Mouse (Mus musculus): ENCODE data around the gene Ddost. TPM values are rescaled to one million over a fixed set of nuclear protein-coding genes. Genes with fewer than 3 reads are reported as not detected.
A peak's percentile ranks its signal among the peaks of the same experiment; 100 is the strongest.

Gene Ddost
- polyA plus RNA-seq (2015; fragmentation: Nextera tagmentation; extraction: Ambion mirVana): 365 and 386 TPM in 2 replicates

DNA sequence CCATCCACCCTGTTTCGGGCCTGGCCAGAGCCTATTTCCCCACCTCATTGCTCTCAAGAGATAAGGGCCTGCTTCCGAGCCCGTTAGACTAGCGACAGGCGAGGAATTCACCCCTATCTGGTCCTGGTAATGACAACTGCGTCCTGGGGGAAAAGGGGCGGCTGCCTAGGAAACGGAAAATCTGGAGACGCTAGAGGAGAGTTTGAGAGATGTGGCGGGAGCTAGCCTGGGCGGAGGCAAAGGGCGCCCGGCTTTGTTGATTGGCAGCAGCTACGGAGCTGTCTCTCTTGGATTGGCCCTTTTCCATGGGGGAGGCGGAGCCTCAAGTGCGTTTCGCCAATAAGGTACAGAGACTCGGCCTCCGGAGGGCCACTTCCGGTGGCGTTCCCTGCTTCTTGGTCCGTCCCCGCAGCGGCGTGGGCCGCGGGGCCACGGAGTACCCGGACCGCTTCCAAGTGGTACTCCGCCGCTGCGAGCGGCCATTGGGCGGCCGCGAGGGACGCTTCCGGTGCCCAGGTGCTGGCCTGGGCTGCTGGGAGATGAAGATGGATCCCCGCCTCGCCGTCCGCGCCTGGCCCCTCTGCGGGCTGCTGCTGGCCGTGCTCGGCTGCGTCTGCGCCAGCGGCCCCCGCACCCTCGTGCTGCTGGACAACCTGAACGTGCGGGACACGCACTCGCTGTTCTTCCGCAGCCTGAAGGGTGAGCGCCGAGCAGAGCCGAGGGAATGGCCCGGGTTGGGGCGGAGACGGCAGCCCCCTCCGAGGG, at the start of gene Ddost:
TSS of gene Ddost (plus strand) at position 391 of the 765 bp plus-strand sequence.
- WGBS: 0% methylated on average over 63 of the region's 64 CpGs
- H3K36me3 ChIP-seq: peaks cover 32% of the 10 kb centered on the region
- no peaks in the 10 kb centered on the region for H3K9me3 ChIP-seq (replicated peaks)
- peak within 1 kb of the TSS; percentile 99 for H3K4me3 ChIP-seq (replicated peaks)
- H3K27ac ChIP-seq: peak within 1 kb of the TSS; percentile 84
- H3K27me3 ChIP-seq: no peaks in the 10 kb centered on the region
- peak; percentile 99 for ATAC-seq (replicated peaks; ENCODE audit: low FRiP score)
- H3K4me1 ChIP-seq: peaks cover 34% of the 10 kb centered on the region
- H3K9ac ChIP-seq: peak within 1 kb of the TSS; percentile 98
- H3K4me2 ChIP-seq: peak within 1 kb of the TSS; percentile 89

DNA sequence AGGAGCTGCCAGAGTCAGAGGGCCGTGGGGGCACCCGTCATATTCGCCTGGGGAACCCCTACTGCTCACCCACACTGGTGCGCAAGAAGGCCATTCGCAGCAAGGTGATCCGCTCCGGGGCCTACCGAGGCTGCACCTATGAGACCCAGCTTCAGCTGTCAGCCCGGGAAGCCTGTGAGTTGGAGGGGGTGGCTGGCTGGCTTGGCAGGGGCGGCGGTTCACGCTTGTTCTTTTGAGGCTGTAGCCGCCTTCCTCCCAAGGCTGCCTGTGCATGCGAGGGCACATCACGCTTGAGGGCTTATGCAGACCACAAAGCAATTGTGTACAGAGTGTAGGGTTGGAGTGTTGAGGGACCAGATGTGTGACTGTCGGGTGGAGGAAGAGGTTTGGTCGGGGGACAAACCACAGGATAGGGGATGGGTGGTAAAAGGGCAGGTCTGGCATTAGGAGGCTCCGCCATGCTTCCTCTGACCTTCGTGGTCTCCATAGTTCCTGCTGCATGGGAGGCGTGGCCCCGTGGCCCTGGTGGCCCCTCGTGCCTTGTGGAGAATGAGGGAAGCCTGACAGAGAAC, 47.3 kb upstream of the Ddost start:
- Histone ChIP-seq H3K9ac (no peak overlapping the region), H3K4me3 (replicated peaks) (no peak overlapping the region), H3K4me1 (peaks cover 7% of the 10 kb centered on the region), H3K36me3 (no peaks in the 10 kb centered on the region), H3K27me3 (peaks cover 14% of the 10 kb centered on the region), H3K9me3 (replicated peaks) (no peaks in the 10 kb centered on the region), H3K4me2 (no peak overlapping the region), H3K27ac (no peak overlapping the region)
- WGBS: 85% methylated on average over 22 of the region's 22 CpGs
- ATAC-seq (replicated peaks; ENCODE audit: low FRiP score): no peak

DNA sequence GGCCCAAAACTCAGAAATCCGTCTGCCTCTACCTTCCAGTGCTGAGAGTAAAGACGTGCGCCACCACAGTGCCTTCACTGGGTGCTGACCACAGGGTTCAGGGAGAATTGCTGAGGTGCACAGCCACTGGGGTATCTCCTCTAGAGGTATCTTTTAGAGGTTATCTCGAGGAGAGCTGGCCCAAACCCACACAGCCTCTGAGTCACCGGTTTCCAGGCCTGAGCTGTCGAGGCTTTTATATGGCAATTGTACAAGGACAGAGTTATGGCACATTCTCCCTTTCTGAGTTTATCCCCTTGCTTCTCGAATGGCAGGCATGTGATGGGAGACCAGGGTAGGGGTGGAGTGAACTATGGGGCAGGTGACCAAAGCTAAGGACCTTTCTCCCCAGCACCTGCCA, 45.9 kb upstream of the Ddost start:
- peaks cover 5% of the 10 kb centered on the region for H3K4me1 ChIP-seq
- no peak overlapping the region for H3K4me3 ChIP-seq (replicated peaks)
- H3K9me3 ChIP-seq (replicated peaks): no peaks in the 10 kb centered on the region
- no peaks in the 10 kb centered on the region for H3K36me3 ChIP-seq
- no peak overlapping the region for H3K4me2 ChIP-seq
- WGBS: 84% methylated on average over 7 of the region's 7 CpGs
- H3K9ac ChIP-seq: no peak overlapping the region
- no peak overlapping the region for H3K27ac ChIP-seq
- peaks cover 12% of the 10 kb centered on the region; the same call in 1 of the 2 replicates for H3K27me3 ChIP-seq
- no peak for ATAC-seq (replicated peaks; ENCODE audit: low FRiP score)

DNA sequence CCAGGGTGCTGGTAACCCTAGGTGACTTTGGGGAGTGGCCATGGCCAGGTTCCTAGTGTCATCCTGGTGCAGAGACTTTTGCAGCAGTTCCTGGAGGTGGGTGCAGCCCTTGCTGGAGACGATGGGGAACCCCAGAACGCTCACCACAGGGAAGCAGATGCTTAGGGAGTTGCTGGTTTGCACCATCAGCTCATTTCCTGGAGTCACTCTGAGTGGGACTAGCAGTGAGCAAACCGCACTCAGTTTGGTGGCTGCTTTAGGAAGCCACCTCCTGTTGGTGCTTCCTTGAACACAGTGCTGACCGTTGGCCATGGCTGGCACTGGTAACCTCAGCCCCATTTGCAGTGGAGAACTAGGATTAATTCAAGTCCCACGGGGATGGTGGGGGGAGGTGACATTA, 45.0 kb upstream of the Ddost start:
- H3K4me3 ChIP-seq (replicated peaks): no peak overlapping the region
- no peaks in the 10 kb centered on the region for H3K9me3 ChIP-seq (replicated peaks)
- 81% methylated on average over 5 of the region's 5 CpGs for WGBS
- H3K36me3 ChIP-seq: no peaks in the 10 kb centered on the region
- H3K9ac ChIP-seq: no peak overlapping the region
- no peak for ATAC-seq (replicated peaks; ENCODE audit: low FRiP score)
- H3K4me2 ChIP-seq: no peak overlapping the region
- no peak overlapping the region for H3K27ac ChIP-seq
- peaks cover 20% of the 10 kb centered on the region; the same call in 1 of the 2 replicates for H3K27me3 ChIP-seq
- H3K4me1 ChIP-seq: peaks cover 5% of the 10 kb centered on the region

DNA sequence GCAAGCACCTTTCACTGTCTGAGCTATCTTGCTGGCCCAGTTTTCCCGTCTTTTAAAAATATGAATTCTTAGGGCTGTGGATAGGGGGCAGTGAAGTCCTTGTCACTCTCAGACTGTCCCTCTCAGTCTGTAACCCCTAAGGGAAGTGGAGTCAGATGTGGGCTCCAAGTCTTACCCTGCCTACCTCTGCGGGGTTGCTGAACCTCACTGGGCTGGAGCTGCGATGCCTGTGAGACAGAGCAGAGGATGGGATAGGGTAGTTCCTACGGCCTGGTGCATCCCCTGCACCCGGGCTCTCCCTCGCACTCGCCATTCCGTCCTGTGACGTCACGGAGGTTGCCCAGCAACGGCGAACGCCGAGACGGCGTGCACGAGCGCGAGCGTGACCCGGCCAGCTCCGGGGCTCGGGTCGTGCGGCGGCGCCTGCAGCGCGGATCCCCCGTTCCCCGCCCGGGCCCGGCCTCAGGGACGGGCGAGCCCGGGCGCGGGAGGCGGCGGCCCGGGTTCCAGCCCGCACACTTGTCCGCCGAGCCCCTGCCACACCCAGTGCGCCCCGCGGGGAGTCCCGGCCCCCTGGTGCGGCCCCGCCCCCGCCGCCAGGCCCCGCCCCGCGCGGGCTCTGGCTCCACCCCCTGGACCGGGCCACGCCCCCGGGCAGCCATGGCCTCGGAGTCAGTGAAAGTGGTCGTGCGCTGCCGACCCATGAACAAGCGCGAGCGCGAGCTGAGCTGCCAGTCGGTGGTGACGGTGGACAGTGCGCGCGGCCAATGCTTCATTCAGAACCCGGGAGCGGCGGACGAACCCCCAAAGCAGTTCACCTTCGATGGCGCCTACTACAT, 42.5 kb upstream of the Ddost start:
- Histone ChIP-seq H3K4me3 (replicated peaks) (peak overlapping the region; percentile 84), H3K27me3 (peaks cover 23% of the 10 kb centered on the region; the same call in 1 of the 2 replicates), H3K36me3 (no peaks in the 10 kb centered on the region), H3K27ac (no peak overlapping the region), H3K4me1 (peaks cover 5% of the 10 kb centered on the region), H3K9me3 (replicated peaks) (no peaks in the 10 kb centered on the region), H3K9ac (peak overlapping the region; percentile 48), H3K4me2 (peak overlapping the region; percentile 89)
- ATAC-seq (replicated peaks; ENCODE audit: low FRiP score): peak; percentile 91
- WGBS: under 1% methylated on average over 77 of the region's 78 CpGs

DNA sequence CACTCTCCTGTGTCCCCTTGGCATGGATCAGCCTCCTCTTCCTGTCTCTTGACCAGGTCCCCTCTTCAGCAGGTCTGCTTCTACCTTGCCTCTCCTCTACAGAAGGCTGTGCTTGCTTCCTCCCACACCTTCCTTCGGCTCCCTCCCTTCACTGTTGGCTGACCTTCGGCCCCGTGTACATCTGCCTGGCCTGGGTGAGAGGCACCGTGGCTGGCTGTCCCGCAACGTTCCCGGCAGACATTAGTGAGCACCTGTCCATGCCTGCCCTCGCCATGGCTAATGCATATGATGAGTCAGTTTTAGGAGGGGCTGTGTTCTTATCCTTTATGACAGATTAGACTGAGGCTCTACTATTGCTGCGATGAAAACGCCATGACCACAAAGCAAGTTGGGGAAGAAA, 36.7 kb upstream of the Ddost start:
- peaks cover 1% of the 10 kb centered on the region for H3K4me1 ChIP-seq
- H3K27me3 ChIP-seq: peaks cover 21% of the 10 kb centered on the region; the same call in 1 of the 2 replicates
- no peak overlapping the region for H3K9ac ChIP-seq
- no peak overlapping the region for H3K4me3 ChIP-seq (replicated peaks)
- WGBS: 83% methylated on average over 10 of the region's 10 CpGs
- H3K27ac ChIP-seq: no peak overlapping the region
- H3K9me3 ChIP-seq (replicated peaks): no peaks in the 10 kb centered on the region
- H3K4me2 ChIP-seq: no peak overlapping the region
- no peak for ATAC-seq (replicated peaks; ENCODE audit: low FRiP score)
- H3K36me3 ChIP-seq: no peaks in the 10 kb centered on the region

DNA sequence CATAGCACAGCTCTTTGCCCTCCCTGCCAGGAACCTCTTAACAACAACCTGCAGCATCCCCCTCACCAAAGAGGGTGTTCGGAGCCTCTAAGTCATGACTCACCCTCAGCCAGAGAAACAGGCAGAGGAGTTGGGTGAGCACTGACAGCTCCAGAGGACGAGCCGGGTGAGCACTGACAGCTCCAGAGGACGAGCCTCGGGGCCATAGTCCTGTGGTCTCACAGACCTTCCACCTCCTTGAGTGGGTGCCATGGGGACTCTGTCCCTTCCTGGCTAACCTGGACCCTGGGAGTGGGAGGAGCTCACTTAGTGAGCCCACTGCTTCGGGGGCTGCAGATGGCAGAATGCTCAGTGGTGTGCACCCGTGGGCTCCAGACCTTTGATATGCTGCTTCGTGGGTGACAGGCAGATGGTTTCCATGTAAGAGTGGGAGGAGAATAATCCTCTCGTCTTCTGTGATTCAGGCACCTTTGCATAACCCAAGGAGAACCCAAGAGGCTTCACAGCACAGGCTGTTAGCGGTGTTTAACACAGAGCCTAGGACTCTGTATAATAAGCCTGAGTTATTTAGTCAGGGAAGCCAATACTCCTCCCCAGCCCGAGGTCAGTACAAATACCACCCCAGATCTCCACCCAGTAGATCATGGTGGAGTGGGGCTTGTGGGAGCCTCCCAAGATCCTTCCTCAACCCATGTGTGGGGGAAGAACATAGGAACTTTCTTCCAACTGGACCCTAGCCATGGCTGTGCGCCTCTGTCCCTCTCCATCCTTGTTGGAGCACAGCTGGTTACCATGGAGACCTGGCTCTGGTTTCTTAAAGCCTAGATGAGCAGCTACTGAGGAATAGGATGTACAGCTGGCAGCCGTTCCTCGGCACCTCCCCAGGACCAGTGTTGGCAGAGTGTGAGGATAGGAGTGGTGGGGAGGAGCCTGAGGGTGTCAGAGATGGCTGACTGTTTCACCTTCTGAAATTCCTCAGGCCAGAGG, 32.2 kb upstream of the Ddost start:
- 0 out of 2 replicates have a peak, but pooled peaks have one; percentile 46 for ATAC-seq (replicated peaks; ENCODE audit: low FRiP score)
- Histone ChIP-seq H3K27me3 (peaks cover 3% of the 10 kb centered on the region; the same call in 1 of the 2 replicates), H3K27ac (no peak overlapping the region), H3K36me3 (no peaks in the 10 kb centered on the region), H3K4me3 (replicated peaks) (no peak overlapping the region), H3K9me3 (replicated peaks) (no peaks in the 10 kb centered on the region), H3K4me1 (no peaks in the 10 kb centered on the region), H3K9ac (no peak overlapping the region), H3K4me2 (no peak overlapping the region)
- 64% methylated on average over 14 of the region's 14 CpGs for WGBS

DNA sequence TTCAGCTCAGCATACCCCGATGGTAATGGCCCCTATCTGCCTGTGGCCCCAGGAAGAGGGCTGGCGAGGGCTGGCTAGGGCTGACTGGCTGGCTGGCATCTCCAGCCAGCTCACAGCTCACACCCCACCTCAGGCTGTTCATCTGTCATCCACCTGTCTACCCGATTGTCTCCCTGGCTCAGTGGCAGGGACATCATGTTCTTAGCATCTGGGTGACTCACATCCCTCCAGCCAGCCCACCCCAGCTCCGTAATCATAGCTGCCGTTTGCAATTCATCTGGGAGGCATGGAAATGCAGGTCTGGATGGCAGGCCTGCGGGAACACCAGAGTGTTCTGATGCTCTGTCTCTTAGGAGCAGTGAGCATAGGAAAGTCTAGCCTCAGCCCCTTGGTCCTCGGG, 26.2 kb upstream of the Ddost start:
- Histone ChIP-seq H3K36me3 (no peaks in the 10 kb centered on the region), H3K4me1 (no peaks in the 10 kb centered on the region), H3K27ac (no peak overlapping the region), H3K4me3 (replicated peaks) (no peak overlapping the region), H3K9me3 (replicated peaks) (no peaks in the 10 kb centered on the region), H3K4me2 (no peak overlapping the region), H3K9ac (no peak overlapping the region), H3K27me3 (no peaks in the 10 kb centered on the region)
- WGBS: 60% methylated on average over 7 of the region's 7 CpGs
- ATAC-seq (replicated peaks; ENCODE audit: low FRiP score): no peak

DNA sequence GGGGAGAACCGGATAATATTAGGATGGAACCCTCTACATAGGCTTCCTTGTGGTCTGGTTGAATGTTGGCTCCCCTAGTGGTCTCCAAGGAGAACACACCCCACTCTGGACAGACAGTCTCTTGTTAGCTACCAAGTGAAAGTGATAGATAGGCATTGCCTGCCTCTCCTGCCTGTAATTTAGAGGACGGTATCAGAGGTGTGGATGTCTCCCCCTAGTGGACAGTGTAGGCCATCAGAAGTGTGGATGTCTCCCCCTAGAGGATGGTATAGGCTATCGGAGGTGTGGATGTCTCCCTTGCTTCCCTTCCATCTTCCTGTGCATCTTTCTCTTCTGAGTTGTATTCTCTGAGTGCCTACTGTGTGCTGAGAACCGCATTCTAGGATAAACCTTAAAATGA, 21.7 kb upstream of the Ddost start:
- Histone ChIP-seq H3K9ac (no peak overlapping the region), H3K4me2 (no peak overlapping the region), H3K27ac (no peak overlapping the region), H3K27me3 (no peaks in the 10 kb centered on the region), H3K4me3 (replicated peaks) (no peak overlapping the region), H3K4me1 (no peaks in the 10 kb centered on the region), H3K9me3 (replicated peaks) (no peaks in the 10 kb centered on the region), H3K36me3 (no peaks in the 10 kb centered on the region)
- peak; percentile 70 for ATAC-seq (replicated peaks; ENCODE audit: low FRiP score)
- WGBS: 29% methylated on average over 4 of the region's 4 CpGs

DNA sequence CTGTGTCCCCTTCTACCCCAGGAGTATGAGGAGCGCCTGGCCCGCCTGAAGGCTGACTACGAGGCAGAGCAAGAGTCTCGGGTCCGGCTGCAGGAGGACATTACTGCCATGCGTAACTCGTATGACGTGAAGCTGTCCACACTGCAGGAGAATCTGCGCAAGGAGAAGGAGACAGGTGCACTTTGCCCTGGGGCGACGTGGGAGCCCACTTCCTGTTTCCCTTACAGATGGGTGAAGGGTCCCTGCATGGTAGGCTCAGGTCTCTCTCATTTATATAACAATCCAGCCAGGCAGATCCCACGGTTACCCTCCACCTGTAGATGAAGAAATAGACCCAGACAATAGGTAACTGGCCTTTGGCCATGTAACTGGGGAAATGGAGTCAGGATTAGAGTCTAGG, 18.1 kb upstream of the Ddost start:
- Histone ChIP-seq H3K27me3 (no peaks in the 10 kb centered on the region), H3K9ac (no peak overlapping the region), H3K9me3 (replicated peaks) (no peaks in the 10 kb centered on the region), H3K4me2 (no peak overlapping the region), H3K36me3 (no peaks in the 10 kb centered on the region), H3K27ac (no peak overlapping the region), H3K4me3 (replicated peaks) (no peak overlapping the region), H3K4me1 (peaks cover 2% of the 10 kb centered on the region; the same call in 1 of the 2 replicates)
- WGBS: 81% methylated on average over 12 of the region's 12 CpGs
- no peak for ATAC-seq (replicated peaks; ENCODE audit: low FRiP score)

DNA sequence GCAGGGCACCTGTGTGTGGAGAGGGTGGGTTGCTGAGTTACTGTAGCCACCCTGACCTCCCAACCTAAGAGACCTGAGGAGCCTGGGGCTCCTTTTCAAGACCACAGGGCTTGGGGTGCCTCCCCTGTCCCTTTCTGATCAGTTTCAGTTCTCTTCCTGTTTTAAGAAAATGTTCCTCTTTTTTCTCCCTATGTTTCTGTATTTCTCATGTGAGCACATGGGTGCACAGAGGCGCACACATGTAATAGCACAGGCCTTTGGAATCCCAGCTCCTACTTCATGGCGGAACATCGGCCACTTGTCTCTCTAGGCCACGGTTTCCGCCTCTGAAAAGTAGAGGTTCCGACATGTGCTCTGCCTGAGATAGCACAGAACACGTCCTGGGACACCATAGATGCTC, 15.8 kb upstream of the Ddost start:
- Histone ChIP-seq H3K27ac (no peak overlapping the region), H3K9me3 (replicated peaks) (no peaks in the 10 kb centered on the region), H3K36me3 (no peaks in the 10 kb centered on the region), H3K4me1 (peaks cover 11% of the 10 kb centered on the region; the same call in 1 of the 2 replicates), H3K4me3 (replicated peaks) (no peak overlapping the region), H3K27me3 (no peaks in the 10 kb centered on the region), H3K4me2 (no peak overlapping the region), H3K9ac (no peak overlapping the region)
- 89% methylated on average over 7 of the region's 7 CpGs for WGBS
- no peak for ATAC-seq (replicated peaks; ENCODE audit: low FRiP score)
